Mouse (Mus musculus) cerebellum, postnatal 10 days (tissue): ENCODE measurements at regions not wholly inside any gene's neighbourhood (a gene's known extent, or its start where the extent isn't known, plus 50 kb on each side); places are given as distances from the start of the nearest gene placed in this dataset.
"Not testable (repeated sequence)": the region's sequence is repeated elsewhere in the genome, so short reads cannot be mapped to it uniquely, and the experiment has no call there.

Experiments
- DNase-seq, 2 experiments: peaks; one replicate each; pipeline ENCODE4 v3.0.0; 2021; ENCODE audit warnings: mixed read lengths in 2 of 2

- no peak for DNase-seq
Measured at GRCm38 (mm10) chr3:84390769-84391168, 84.1 kb upstream of the Trim2 start.

GRCm38 (mm10) chr3:84388486-84388885 is 81.8 kb upstream of the Trim2 start:
- DNase-seq, result no peak

GRCm38 (mm10) chr3:84385656-84386055 is 79.0 kb upstream of the Trim2 start:
- DNase-seq, result peak in 1 of 2 experiments; percentile 7

- DNase-seq, result no peak
Measured at GRCm38 (mm10) chr3:84383559-84383958, 76.9 kb upstream of the Trim2 start.

- not testable (repeated sequence) for DNase-seq
Measured at GRCm38 (mm10) chr3:84383038-84383437, 76.4 kb upstream of the Trim2 start.

- DNase-seq, result no peak
Measured at GRCm38 (mm10) chr3:84382006-84382405, 75.3 kb upstream of the Trim2 start.

- no peak for DNase-seq
Measured at GRCm38 (mm10) chr3:84378987-84379556, 72.4 kb upstream of the Trim2 start.

GRCm38 (mm10) chr3:84376510-84376909 is 69.8 kb upstream of the Trim2 start:
- DNase-seq, result no peak

GRCm38 (mm10) chr3:84375832-84376231 is 69.2 kb upstream of the Trim2 start:
- DNase-seq, result no peak

- no peak for DNase-seq
Measured at GRCm38 (mm10) chr3:84371842-84372241, 65.2 kb upstream of the Trim2 start.

- no peak for DNase-seq
Measured at GRCm38 (mm10) chr3:84367145-84367740, 60.6 kb upstream of the Trim2 start.

- no peak for DNase-seq
Measured at GRCm38 (mm10) chr3:84358672-84359071, 52.0 kb upstream of the Trim2 start.

- no peak for DNase-seq
Measured at GRCm38 (mm10) chr3:84356690-84357014, 50.0 kb upstream of the Trim2 start.
